Mouse (Mus musculus): ENCODE results near the gene Nup210. TPM values are rescaled to one million over a fixed set of nuclear protein-coding genes. Genes with fewer than 3 reads are reported as not detected.

The Nup210 gene
- polyA plus RNA-seq, 2 experiments, result 12.6 to 18.9 TPM

DNA sequence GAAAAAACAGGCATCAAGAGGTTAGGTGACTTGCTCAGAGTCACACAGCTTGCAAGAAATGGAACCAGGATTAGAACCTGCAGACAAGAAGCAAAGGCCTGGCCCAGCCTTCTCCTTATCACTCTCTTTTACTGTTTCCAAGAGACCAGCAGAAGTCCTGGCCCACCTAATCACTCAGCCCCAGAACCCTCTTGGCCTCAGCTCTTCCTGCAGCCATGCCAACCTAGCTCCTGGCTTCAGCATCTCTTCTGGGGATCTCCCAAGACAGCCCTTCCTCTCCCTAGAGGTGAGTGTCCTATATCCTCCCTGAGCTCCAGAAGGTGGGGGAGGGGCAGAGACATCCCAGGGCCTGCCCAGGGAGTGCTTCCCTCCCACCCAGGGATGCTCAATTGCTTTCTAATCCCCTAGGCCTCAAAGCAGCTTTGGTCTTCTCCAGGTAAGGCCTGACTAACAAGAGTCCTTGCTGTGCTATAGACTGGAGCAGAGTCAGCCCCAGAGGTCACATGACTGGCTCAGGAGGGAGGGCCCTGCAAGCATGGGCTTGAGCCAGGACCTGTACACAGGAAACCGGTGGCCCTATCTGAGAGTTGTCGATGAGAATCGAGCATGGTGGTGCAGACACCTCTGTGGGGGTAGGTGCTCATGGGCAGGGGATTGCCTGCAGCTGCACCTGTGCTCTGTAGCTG lies 113.2 kb downstream of the Nup210 start:
- ATAC-seq (ENCODE audit: low FRiP score, low read depth) (no peak), DNase-seq (ENCODE audit: low spot score) (no peak)
- Histone ChIP-seq H3K4me3 (replicated peaks; ENCODE audit: low read length) (no peak overlapping the region), H3K4me2 (replicated peaks; ENCODE audit: low read depth, low read length, severe bottlenecking) (no peak overlapping the region), H3K27ac (replicated peaks; ENCODE audit: low read depth, low read length) (no peak overlapping the region), H3K9me3 (ENCODE audit: control insufficient read depth, low read length) (no peaks in the 10 kb centered on the region), H3K4me1 (ENCODE audit: control insufficient read depth, insufficient read depth, low read length) (peaks cover 3% of the 10 kb centered on the region), H3K36me3 (ENCODE audit: control insufficient read depth, insufficient read depth, low read length) (no peaks in the 10 kb centered on the region), H3K9ac (ENCODE audit: low read depth, low read length, severe bottlenecking) (no peak overlapping the region), H3K27me3 (ENCODE audit: control insufficient read depth, insufficient read depth, low read length) (no peaks in the 10 kb centered on the region)
- 43% methylated on average over 3 of the region's 3 CpGs for WGBS
- TF ChIP-seq POLR2A (IDR thresholded peaks at IDR 0.05; ENCODE audit: borderline replicate concordance, extremely low read depth, insufficient read depth, insufficient read length), result no peak

GRCm38 (mm10) chr6:91001566-91001965 lies 115.1 kb downstream of the Nup210 start:
- H3K27ac ChIP-seq (replicated peaks; ENCODE audit: low read depth, low read length), result no peak overlapping the region
- H3K36me3 ChIP-seq (ENCODE audit: control insufficient read depth, insufficient read depth, low read length), result no peaks in the 10 kb centered on the region
- H3K9me3 ChIP-seq (ENCODE audit: control insufficient read depth, low read length), result no peaks in the 10 kb centered on the region
- H3K4me3 ChIP-seq (replicated peaks; ENCODE audit: low read length), result no peak overlapping the region
- DNase-seq (ENCODE audit: low spot score), result no peak
- TF ChIP-seq POLR2A (IDR thresholded peaks at IDR 0.05; ENCODE audit: borderline replicate concordance, extremely low read depth, insufficient read depth, insufficient read length), result no peak
- H3K4me2 ChIP-seq (replicated peaks; ENCODE audit: low read depth, low read length, severe bottlenecking), result no peak overlapping the region
- no peak overlapping the region for H3K9ac ChIP-seq (ENCODE audit: low read depth, low read length, severe bottlenecking)
- peaks cover 3% of the 10 kb centered on the region for H3K4me1 ChIP-seq (ENCODE audit: control insufficient read depth, insufficient read depth, low read length)
- WGBS, result 40% methylated on average over 7 of the region's 7 CpGs
- no peak for ATAC-seq (ENCODE audit: low FRiP score, low read depth)
- H3K27me3 ChIP-seq (ENCODE audit: control insufficient read depth, insufficient read depth, low read length), result no peaks in the 10 kb centered on the region

DNA sequence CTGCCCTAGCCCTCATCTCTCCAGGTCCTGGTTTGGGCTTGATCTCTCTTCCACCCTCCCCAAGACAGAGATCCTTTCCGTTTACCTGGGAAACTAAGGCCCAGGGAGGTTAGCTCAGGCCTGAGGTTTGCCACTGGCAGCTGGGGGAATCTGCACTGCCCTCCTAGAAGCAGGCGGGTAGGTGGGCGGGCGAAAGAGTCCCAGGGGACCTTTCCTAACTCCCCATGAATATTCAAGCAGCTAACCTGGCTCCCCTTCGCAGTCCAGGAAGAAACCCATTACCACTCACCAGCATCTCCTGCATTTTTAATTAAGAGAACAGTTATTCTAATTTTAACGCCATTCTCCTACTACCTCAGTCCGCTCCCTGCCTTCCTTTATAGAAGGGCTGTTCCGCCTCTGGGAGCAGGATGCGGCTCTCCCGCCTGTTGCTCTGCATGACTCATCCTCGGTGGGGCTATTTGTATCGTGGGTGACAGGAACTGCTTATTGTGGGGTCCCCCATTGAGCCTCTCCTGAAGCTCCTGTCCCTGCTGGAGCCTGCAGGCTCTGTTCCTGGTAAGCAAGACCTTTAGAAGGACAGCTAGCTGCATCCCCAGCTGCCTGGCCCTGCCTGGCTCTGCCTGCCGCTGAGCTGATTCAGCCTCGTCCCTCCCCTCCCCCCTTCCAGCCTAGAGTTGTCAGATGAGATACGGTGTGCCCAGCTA lies 115.7 kb downstream of the Nup210 start:
- Histone ChIP-seq H3K4me2 (replicated peaks; ENCODE audit: low read depth, low read length, severe bottlenecking) (0 out of 2 replicates have a peak overlapping the region, but pooled peaks have one; percentile 17), H3K27me3 (ENCODE audit: control insufficient read depth, insufficient read depth, low read length) (no peaks in the 10 kb centered on the region), H3K36me3 (ENCODE audit: control insufficient read depth, insufficient read depth, low read length) (no peaks in the 10 kb centered on the region), H3K27ac (replicated peaks; ENCODE audit: low read depth, low read length) (no peak overlapping the region), H3K4me1 (ENCODE audit: control insufficient read depth, insufficient read depth, low read length) (peaks cover 3% of the 10 kb centered on the region), H3K9me3 (ENCODE audit: control insufficient read depth, low read length) (no peaks in the 10 kb centered on the region), H3K9ac (ENCODE audit: low read depth, low read length, severe bottlenecking) (no peak overlapping the region), H3K4me3 (replicated peaks; ENCODE audit: low read length) (no peak overlapping the region)
- WGBS, result 16% methylated on average over 15 of the region's 15 CpGs
- ATAC-seq (ENCODE audit: low FRiP score, low read depth) (0 out of 2 replicates have a peak, but pooled peaks have one; percentile 15), DNase-seq (ENCODE audit: low spot score) (no peak)
- no peak for TF ChIP-seq POLR2A (IDR thresholded peaks at IDR 0.05; ENCODE audit: borderline replicate concordance, extremely low read depth, insufficient read depth, insufficient read length)

DNA sequence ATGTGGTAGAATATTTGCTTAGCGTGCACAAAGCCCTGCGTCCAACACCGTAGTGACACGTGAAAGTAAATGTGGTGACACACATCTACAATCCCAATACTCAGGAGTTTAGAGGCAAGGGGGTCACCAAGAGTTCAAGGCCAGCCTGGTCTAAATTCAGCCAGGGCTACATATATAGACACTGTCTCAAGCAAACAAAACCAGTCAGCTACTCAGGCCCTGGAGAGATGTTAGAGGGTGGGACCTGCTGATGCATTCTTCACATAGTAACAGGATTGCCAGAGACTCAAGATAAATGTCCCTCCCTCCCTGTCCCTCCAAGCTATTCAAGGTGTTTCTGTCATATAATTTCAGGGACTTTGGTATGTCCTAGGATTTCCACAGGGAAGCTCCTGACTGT lies 117.5 kb downstream of the Nup210 start:
- H3K36me3 ChIP-seq (ENCODE audit: control insufficient read depth, insufficient read depth, low read length), result no peaks in the 10 kb centered on the region
- no peaks in the 10 kb centered on the region for H3K27me3 ChIP-seq (ENCODE audit: control insufficient read depth, insufficient read depth, low read length)
- H3K4me3 ChIP-seq (replicated peaks; ENCODE audit: low read length), result no peak overlapping the region
- no peak overlapping the region for H3K9ac ChIP-seq (ENCODE audit: low read depth, low read length, severe bottlenecking)
- DNase-seq (ENCODE audit: low spot score) (no peak), ATAC-seq (ENCODE audit: low FRiP score, low read depth) (no peak)
- H3K9me3 ChIP-seq (ENCODE audit: control insufficient read depth, low read length), result no peaks in the 10 kb centered on the region
- 86% methylated on average over 4 of the region's 4 CpGs for WGBS
- no peak overlapping the region for H3K4me2 ChIP-seq (replicated peaks; ENCODE audit: low read depth, low read length, severe bottlenecking)
- H3K27ac ChIP-seq (replicated peaks; ENCODE audit: low read depth, low read length), result no peak overlapping the region
- no peak for TF ChIP-seq POLR2A (IDR thresholded peaks at IDR 0.05; ENCODE audit: borderline replicate concordance, extremely low read depth, insufficient read depth, insufficient read length)
- peaks cover 3% of the 10 kb centered on the region for H3K4me1 ChIP-seq (ENCODE audit: control insufficient read depth, insufficient read depth, low read length)

DNA sequence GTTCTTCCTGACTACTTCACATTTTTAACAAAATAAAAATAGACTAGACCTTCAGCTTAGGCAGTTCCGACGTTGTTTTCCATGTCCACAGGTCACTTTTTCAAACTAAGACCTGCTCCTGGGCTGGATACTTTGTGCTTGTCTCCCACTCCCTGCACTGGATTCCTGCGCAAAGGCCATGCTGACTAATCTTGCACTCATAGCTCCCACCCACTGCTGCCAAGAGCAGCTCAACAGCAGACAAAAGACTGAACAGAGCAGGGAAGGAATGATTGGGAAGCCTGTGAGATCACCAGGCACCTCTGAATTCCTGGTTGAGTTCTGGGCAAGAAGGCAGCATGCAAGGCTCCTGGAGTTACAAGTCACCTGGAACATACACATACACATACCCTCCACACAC lies 119.6 kb downstream of the Nup210 start:
- Histone ChIP-seq H3K4me2 (replicated peaks; ENCODE audit: low read depth, low read length, severe bottlenecking) (no peak overlapping the region), H3K9ac (ENCODE audit: low read depth, low read length, severe bottlenecking) (no peak overlapping the region), H3K4me3 (replicated peaks; ENCODE audit: low read length) (no peak overlapping the region), H3K27ac (replicated peaks; ENCODE audit: low read depth, low read length) (no peak overlapping the region), H3K27me3 (ENCODE audit: control insufficient read depth, insufficient read depth, low read length) (no peaks in the 10 kb centered on the region), H3K4me1 (ENCODE audit: control insufficient read depth, insufficient read depth, low read length) (peaks cover 3% of the 10 kb centered on the region), H3K36me3 (ENCODE audit: control insufficient read depth, insufficient read depth, low read length) (no peaks in the 10 kb centered on the region), H3K9me3 (ENCODE audit: control insufficient read depth, low read length) (no peaks in the 10 kb centered on the region)
- 91% methylated on average over 3 of the region's 3 CpGs for WGBS
- no peak for TF ChIP-seq POLR2A (IDR thresholded peaks at IDR 0.05; ENCODE audit: borderline replicate concordance, extremely low read depth, insufficient read depth, insufficient read length)
- DNase-seq (ENCODE audit: low spot score) (no peak), ATAC-seq (ENCODE audit: low FRiP score, low read depth) (no peak)

Data from limb, embryonic 14.5 days (tissue).